In genomic region chr14:118436791-118437155, GRCm38 (mm10) we compare ENCODE assay signal across 8 mouse cellular contexts.
A peak's percentile ranks its signal among the peaks of the same experiment; 100 is the strongest.
DNase-seq lines count a peak whose midpoint lies in the region; TF ChIP-seq lines count a peak whose summit lies in the region.

No protein-coding gene starts in this region.

- H3ac ChIP-seq in myocyte (ENCODE audit: control insufficient read depth, insufficient read length) = peak overlapping the region; percentile 14

- in situ Hi-C loops in ES-E14 (cut with MboI; ENCODE audit: low sequenced_read_pairs in 2 of 2, unreplicated experiment in 2 of 2) = no loop called here

- H3K4me3 ChIP-seq in ES-E14 (ENCODE audit: insufficient read depth in 1 of 2, low read depth in 1 of 2, low read length in 2 of 2, poor library complexity in 1 of 2, severe bottlenecking in 1 of 2) (peak overlapping the region; percentile 62 to 73), myocyte (no peak overlapping the region)
- peak overlapping the region; percentile 34 for H3K4me3 ChIP-seq in embryonic fibroblast, embryonic 13.5 days (ENCODE audit: insufficient read depth, low read length)
- H3K4me3 ChIP-seq in hindbrain, embryonic 10.5 days = peak overlapping the region; percentile 66

- peak overlapping the region; percentile 44 for H3K4me2 ChIP-seq in myocyte (ENCODE audit: low read depth)

- intact Hi-C loops in left cerebral cortex, postnatal 36 days (cut with DNase I) = loop anchor here (2.0 kb wide), 2 partner anchors 198 to 206 kb away; no protein-coding TSS in a partner anchor

- H3K4me1 ChIP-seq in ES-E14 (ENCODE audit: control insufficient read depth in 2 of 2, insufficient read depth in 2 of 2, low read length in 2 of 2, poor library complexity in 1 of 2) = no peaks in the 10 kb centered on the region; a peak in 1 of 4 replicates
- H3K4me1 ChIP-seq in embryonic fibroblast, embryonic 13.5 days (ENCODE audit: control insufficient read depth, insufficient read depth, low read length) = no peaks in the 10 kb centered on the region
- peaks cover 50% of the 10 kb centered on the region for H3K4me1 ChIP-seq in hindbrain, embryonic 10.5 days (replicated peaks)

- no peak for TF ChIP-seq CTCF in embryonic fibroblast, embryonic 13.5 days (IDR thresholded peaks at IDR 0.05; ENCODE audit: borderline replicate concordance, insufficient read depth, low read length)

- no peaks in the 10 kb centered on the region for H3K79me2 ChIP-seq in myocyte (ENCODE audit: control insufficient read depth, insufficient read depth)

- no peak for TF ChIP-seq POLR2A in embryonic fibroblast, embryonic 13.5 days (IDR thresholded peaks at IDR 0.05; ENCODE audit: low read depth, low read length)
- no peak for TF ChIP-seq POLR2A in myocyte (IDR thresholded peaks at IDR 0.05; ENCODE audit: insufficient read length, low read depth)

- no peak overlapping the region for H3K9ac ChIP-seq in ES-E14 (ENCODE audit: insufficient read depth, low read depth, low read length, poor library complexity, severe bottlenecking)

- under 1% methylated on average over 31 of the region's 31 CpGs for WGBS in hindbrain, embryonic 10.5 days

- peaks cover 90% of the 10 kb centered on the region for H3K27me3 ChIP-seq in hindbrain, embryonic 10.5 days (ENCODE audit: insufficient read depth, poor library complexity, severe bottlenecking)
- peaks cover 24% of the 10 kb centered on the region for H3K27me3 ChIP-seq in myocyte (ENCODE audit: control insufficient read depth, insufficient read depth, insufficient read length)

- H3K36me3 ChIP-seq in ES-E14 (ENCODE audit: control insufficient read depth, insufficient read depth, low read length, poor library complexity, severe bottlenecking) = no peaks in the 10 kb centered on the region
- no peaks in the 10 kb centered on the region for H3K36me3 ChIP-seq in hindbrain, embryonic 10.5 days
- no peaks in the 10 kb centered on the region for H3K36me3 ChIP-seq in myocyte (ENCODE audit: control insufficient read depth, insufficient read depth)

- H3K27ac ChIP-seq in ES-E14 (ENCODE audit: insufficient read depth, low read depth, low read length, poor library complexity, severe bottlenecking) = no peak overlapping the region
- no peak overlapping the region for H3K27ac ChIP-seq in embryonic fibroblast, embryonic 13.5 days (ENCODE audit: insufficient read depth, low read length)
- peak overlapping the region; percentile 94 for H3K27ac ChIP-seq in hindbrain, embryonic 10.5 days

- H3K9me3 ChIP-seq in ES-E14 (ENCODE audit: control insufficient read depth, insufficient read depth, low read depth, low read length) = no peaks in the 10 kb centered on the region
- no peaks in the 10 kb centered on the region for H3K9me3 ChIP-seq in hindbrain, embryonic 10.5 days

- DNase-seq in gastrocnemius, postnatal 10 days = peak; percentile 9
- DNase-seq in gastrocnemius, postnatal 25 days = no peak
- DNase-seq in ES-E14 (ENCODE audit: low read depth, low spot score) (peak; percentile 36), MN1 (ENCODE audit: low spot score) (no peak)
- no peak for DNase-seq in hindbrain, embryonic 10.5 days (ENCODE audit: low spot score)
- DNase-seq in left cerebral cortex, postnatal 36 days (ENCODE audit: low spot score in 2 of 2) = peak; percentile 34 to 42

TF ChIP-seq in ES-E14, 5 proteins besides CTCF, POLR2A, EP300 and RAD21:
- TF ChIP-seq CHD2 (IDR thresholded peaks at IDR 0.05; ENCODE audit: low read depth, low read length) (no peak), ZNF384 (IDR thresholded peaks at IDR 0.05; ENCODE audit: low read depth, low read length) (no peak), MAFK (IDR thresholded peaks at IDR 0.05; ENCODE audit: insufficient read depth, low read depth, low read length) (no peak), HCFC1 (IDR thresholded peaks at IDR 0.05; ENCODE audit: borderline replicate concordance, insufficient read depth, low read length) (no peak), ZC3H11A (IDR thresholded peaks at IDR 0.05; ENCODE audit: borderline replicate concordance, low read depth, low read length) (no peak)

TF ChIP-seq in myocyte, 11 proteins besides CTCF, POLR2A, EP300 and RAD21:
- TF ChIP-seq E2F4 (IDR thresholded peaks at IDR 0.05; ENCODE audit: insufficient read depth) (no peak), MYOG (IDR thresholded peaks at IDR 0.05; ENCODE audit: control insufficient read depth in 1 of 3, insufficient read depth in 1 of 3, insufficient read length in 2 of 3, low read depth in 2 of 3) (peak in 2 of 3 experiments; percentile 50 to 59), CEBPB (IDR thresholded peaks at IDR 0.05; ENCODE audit: insufficient read depth, poor library complexity, severe bottlenecking) (no peak), TCF3 (IDR thresholded peaks at IDR 0.05; ENCODE audit: insufficient read length, low read depth) (no peak), MYOD1 (IDR thresholded peaks at IDR 0.05; ENCODE audit: control insufficient read depth in 1 of 3, insufficient read length in 2 of 3, low read depth in 2 of 3) (peak in 2 of 3 experiments; percentile 23 to 61), TCF12 (IDR thresholded peaks at IDR 0.05; ENCODE audit: insufficient read depth, poor library complexity, severe bottlenecking) (no peak), REST (IDR thresholded peaks at IDR 0.05; ENCODE audit: insufficient read depth, insufficient read length) (no peak), USF1 (IDR thresholded peaks at IDR 0.05; ENCODE audit: low read depth) (no peak), SRF (IDR thresholded peaks at IDR 0.05; ENCODE audit: control insufficient read depth, insufficient read length, low read depth) (no peak), POLR2AphosphoS2 (IDR thresholded peaks at IDR 0.05; ENCODE audit: insufficient read length, low read depth) (no peak), MAX (IDR thresholded peaks at IDR 0.05; ENCODE audit: low read depth) (no peak)

Comparison
In these comparisons a context has a peak if more than half of its experiments do, and no peak if none do; other contexts are left out.
1. DNase-seq: peak in gastrocnemius, postnatal 10 days (single experiment), ES-E14 (single experiment) and left cerebral cortex, postnatal 36 days (2 of 2); none in gastrocnemius, postnatal 25 days (single experiment), hindbrain, embryonic 10.5 days (single experiment) and MN1 (single experiment).